Mouse (Mus musculus) erythroid progenitor cell, adult 5-6 weeks (primary cell): ENCODE data around the gene Slc16a5. TPM values are rescaled to one million over a fixed set of nuclear protein-coding genes. Genes with fewer than 3 reads are reported as not detected.
A peak's percentile ranks its signal among the peaks of the same experiment; 100 is the strongest.
"Not testable (repeated sequence)": the region's sequence is repeated elsewhere in the genome, so short reads cannot be mapped to it uniquely, and the experiment has no call there.

ENCODE experiments used
- ATAC-seq: replicated peaks from 2 replicates; pipeline ENCODE4 v1.8.0; 2016; ENCODE audit warnings: moderate number of reproducible peaks, mild to moderate bottlenecking, moderate TSS enrichment, inconsistent platforms; ENCODE audit not compliant: poor library complexity, low FRiP score, severe bottlenecking
- total RNA-seq, 2 experiments: library from RNA; stranded (forward) in 1 of 2; stranded (reverse) in 1 of 2; fragments of 150-400 nt in 1 of 2; fragments of 186-747, 209-891 nt in 1 of 2; gene quantifications; 2 replicates each; pipeline versions ENCODE4 v1.2.3 to v1.2.4; 2015 to 2017; ENCODE audit warnings: low replicate concordance in 2 of 2

Gene Slc16a5
- total RNA-seq, 2 experiments from 2014 or later, result not detected

DNA sequence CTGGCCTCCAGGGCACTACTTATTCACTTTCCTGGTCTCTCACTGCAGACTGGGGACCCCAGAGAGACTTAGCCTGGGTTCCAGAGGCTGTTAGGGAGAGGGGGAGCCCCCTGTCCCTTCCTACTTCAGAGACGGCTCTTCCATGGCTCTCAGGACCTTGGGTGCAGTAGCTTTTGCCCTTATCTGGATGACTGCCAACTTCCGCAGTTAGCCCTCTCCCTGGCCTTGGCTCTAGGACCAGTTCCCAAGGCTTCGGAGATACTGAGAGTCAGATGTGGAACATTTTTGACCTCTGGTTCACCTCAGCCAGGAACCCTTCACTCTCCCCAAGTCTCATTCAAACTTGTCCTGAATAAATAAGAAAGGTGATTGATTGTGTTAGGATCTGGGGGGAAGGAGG is 15.4 kb upstream of the Slc16a5 start:
- ATAC-seq, result no peak

DNA sequence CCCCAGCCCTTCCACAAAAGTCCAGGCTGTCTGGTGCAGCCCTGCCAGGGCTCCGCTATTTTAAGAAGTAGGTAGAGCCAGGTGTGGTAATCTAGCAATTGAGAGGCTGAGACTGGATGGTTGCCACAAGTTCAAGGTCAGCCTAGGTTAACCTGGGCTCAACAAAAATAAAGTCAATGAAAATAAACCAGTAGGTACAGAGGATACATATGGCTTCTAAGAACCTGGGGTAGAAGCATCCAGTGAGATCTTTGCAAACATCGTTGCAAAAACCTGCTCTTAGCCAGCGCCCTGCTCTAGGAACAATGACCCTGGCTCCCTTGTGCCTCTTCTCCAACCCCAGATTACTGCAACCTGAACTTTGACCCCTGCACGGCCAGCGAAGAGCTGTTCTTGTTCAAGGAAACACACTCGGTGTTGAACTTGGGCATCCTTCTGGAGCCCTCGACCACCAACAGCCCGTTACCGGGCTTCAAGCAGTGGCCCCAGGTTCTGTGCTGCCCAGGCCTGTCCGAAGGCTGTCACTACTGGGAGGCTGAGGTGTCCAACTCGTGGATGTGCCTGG is 14.9 kb upstream of the Slc16a5 start:
- ATAC-seq, result no peak

DNA sequence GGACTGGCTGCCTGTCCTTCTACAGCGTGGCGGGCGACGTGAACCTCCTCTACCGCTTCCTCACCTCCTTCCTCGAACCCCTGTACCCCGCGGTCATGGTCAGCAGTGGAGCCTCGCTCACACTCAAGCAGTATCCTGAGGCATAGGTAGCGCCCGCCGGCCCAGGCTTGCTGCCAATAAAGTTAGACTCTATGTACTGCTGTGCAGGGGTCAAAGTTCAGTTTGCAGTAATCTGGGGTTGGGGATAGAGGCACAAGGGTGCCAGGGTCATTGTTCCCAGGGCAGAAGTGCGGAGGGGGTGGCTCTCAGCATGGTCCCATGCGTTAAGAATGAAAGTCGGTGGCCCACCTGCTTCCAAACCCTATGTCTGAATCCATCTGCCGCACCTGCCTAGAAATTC is 14.2 kb upstream of the Slc16a5 start:
- ATAC-seq, result no peak

DNA sequence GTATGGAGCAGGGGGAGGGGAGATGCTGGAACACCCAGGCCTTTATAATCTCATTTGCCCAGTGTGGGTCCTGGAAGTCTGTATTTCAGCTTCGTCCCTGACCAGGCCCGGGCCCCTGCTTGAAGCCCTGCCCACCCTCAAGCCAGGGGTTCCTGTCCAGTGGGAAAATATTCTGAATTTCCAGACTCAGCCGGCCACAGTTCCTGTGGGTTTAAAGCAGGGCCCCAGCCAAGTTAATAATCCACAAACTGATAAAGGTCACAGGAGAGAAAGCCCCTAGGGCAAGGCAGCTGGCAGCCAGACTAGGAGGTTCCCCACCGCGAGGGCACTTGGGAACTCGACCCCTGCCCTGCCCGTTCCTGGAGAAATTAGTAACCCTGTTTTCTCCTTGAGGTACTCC is 13.3 kb upstream of the Slc16a5 start:
- no peak for ATAC-seq

DNA sequence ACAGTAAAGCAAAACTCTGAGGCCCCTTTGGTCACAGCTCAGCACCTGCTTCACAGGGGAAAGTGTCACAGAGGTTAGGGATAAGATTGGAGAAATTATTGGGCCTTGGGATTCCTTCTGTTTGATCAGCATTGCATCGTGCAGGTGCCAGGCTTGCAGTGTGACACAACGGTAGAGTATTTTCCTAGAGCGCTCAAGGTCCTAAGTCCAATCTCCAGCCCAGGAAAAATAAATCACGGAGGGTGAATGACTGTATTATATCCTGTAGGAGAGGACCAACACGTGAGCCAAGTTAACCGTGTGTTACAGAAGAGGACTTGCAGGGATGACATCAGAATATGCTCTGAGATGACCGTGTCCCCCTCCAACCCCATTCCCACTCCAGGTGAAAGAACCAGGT is 12.1 kb upstream of the Slc16a5 start:
- no peak for ATAC-seq

DNA sequence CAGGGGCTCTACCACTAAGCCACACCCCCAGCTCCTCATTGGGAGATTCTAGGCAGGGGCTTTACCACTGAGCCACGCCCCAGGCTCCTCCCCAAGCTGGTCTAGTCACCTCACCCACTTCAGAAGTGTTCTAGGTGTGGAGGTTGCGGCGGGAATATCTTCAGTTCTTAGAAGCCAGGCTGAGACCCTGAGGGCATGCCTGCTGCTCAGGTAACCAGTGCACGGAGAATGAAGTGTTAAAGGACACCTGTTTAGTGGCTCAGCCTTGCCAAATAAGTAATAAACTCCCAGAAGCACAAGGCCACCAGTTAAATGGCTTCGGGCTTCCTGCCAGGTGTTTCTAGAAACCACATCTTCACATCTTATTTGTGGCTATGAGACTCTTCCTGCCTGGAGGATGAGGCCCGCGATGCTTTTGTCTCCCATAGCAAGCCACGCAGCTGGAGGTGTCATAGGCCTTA is 10.5 kb upstream of the Slc16a5 start:
- no peak for ATAC-seq

DNA sequence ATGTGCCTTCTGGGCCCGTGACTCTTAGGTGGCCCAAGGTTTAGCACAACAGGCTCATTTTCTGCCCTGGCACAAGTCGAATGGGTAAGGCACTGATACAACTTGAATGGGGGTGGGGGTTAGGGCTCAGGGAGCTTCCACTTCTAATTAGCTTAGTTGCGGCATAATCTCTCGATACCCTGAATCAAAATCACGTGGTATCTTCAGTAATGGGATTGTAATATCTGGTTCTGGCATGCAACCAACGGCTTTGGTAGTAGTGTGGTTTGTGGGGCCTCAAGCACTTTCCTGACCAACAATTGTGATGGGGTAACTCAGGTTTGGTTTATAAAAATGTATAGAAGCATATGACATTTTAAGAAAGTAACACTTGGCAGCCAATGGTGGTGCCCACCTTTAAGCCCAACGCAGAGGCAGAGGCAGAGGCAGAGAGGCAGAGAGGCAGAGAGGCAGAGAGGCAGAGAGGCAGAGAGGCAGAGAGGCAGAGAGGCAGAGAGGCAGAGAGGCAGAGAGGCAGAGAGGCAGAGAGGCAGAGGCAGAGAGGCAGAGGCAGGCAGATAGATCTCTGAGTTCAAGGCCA is 9.9 kb upstream of the Slc16a5 start:
- no peak for ATAC-seq

DNA sequence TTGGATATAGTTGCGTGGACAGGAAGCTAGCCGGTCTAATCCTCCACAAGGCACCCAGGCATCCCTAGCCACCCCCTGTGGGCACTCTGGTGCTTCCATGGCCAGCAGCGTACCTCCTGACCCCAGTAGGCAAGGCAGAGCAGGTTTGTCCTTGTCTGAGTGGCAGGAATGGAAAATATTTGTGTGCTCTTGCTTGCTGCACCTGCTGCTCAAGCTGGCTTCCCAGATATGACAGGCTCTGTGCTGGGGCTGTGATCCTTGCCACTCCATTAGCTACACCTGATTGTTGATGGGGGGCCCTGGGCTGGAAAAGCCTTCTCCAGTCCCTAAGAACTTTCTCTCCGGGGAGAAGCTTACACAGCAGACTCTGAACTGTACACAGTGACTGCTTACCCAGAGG is 9.0 kb upstream of the Slc16a5 start:
- ATAC-seq, result no peak

DNA sequence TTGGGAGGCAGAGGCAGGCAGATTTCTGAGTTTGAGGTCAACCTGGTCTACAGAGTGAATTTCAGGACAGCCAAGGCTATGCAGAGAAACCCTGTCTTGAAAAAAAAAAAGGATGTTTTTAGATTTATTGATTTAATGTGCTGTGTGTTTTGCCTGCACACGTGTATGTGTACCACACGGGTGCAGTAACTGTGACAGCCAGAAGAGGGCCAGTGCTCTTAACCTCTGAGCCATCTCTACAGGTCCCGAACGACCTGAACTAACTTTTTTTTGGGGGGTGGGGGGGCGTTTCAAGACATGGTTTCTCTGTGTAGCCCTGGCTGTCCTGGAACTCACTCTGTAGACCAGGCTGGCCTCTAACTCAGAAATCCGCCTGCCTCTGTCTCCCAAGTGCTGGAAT is 7.5 kb upstream of the Slc16a5 start:
- not testable (repeated sequence) for ATAC-seq

DNA sequence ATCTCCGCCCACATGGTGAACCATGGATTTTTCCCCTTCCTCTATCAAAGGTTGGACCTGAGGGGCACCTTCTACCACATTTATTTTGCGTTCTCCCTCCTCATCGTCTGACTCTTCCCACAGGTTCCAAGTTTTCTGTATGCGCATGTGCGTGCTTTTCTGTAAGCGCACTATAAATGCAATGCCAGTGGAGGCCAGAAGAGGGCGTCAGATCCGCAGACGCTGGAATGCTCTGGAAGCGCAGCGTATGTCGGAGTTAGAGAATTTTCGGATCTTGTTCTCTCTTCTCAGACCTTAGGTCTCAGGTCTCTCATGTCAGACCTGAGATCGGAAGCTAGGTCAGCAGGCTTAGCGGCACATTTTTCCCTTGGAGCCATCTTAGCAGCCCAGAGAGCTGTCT is 6.7 kb upstream of the Slc16a5 start:
- ATAC-seq, result no peak

DNA sequence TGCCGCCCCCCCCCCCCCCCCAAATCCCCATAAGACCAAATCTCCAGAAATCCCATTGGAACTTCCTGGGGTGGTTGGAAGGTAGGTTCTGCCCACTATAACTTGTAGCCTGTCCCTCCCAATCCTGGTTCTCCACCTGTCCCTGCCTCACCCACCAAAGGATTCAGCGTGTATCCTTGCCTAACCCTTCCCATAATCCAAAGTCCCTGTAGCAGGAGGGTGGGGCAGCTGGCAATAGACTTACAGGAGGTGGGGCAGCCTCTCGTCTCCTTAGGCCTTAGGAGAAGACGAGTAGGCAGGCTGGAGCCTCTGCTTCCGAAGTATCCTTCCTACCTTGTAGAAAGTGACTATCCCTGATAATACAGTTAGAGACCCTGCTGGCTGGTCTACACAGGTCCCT is 6.1 kb upstream of the Slc16a5 start:
- no peak for ATAC-seq

DNA sequence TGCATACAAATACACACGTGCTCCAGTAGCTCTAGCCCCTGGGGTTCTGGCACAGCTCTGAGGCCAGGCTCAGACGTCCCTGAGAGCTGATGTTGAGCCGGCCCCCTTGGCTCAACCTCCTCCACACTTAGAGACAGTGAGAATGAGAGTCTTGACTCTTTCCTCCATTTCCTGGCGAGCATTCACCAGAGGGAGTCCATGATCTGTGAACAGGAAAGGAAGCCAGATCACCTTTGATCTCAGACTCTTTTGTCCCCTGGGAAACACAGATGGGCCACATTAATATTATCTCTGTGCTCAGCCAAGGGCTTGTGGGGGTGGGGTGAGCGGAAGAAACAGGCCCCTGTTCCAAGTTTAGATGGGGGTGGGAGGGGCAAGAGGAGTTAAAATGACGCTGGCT is 4.9 kb upstream of the Slc16a5 start:
- no peak for ATAC-seq

DNA sequence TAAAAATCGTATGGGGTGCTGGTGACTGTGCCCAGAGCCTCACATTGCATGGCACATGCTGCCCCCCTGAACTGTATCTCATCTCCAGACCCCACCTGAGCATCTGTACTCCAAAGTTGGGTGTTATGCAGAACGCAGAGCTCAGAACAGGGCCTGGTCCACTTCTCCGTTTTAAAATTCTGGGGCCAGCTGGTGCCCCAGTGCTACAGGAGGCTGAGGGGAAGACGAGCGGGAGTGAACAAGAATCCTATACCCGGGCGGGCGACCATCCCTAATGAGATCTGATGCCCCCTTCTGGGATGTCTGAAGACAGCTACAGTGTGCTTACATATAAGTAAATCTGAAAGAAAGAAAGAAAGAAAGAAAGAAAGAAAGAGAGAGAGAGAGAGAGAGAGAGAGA is 1.3 kb upstream of the Slc16a5 start:
- no peak for ATAC-seq

DNA sequence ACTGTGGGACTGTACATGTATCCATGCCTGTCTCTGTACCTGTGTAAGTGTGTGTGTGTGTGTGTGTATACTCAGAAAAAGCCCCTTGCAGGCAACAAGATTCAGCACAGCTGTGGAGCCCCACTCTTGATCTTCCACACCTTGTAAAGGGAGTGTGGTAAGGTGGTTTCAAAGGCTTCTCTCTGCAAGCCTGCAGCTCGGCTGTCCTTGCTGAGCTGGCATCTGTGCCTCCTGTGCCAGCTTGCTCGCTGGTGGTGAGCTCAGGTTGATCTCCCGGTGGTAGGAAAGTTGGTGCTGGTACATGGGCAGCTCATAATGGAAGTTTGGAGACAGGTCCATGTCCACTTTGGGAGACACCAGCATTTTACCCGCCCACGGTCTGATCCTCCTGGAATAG is 430 bp upstream of the Slc16a5 start:
- no peak for ATAC-seq

DNA sequence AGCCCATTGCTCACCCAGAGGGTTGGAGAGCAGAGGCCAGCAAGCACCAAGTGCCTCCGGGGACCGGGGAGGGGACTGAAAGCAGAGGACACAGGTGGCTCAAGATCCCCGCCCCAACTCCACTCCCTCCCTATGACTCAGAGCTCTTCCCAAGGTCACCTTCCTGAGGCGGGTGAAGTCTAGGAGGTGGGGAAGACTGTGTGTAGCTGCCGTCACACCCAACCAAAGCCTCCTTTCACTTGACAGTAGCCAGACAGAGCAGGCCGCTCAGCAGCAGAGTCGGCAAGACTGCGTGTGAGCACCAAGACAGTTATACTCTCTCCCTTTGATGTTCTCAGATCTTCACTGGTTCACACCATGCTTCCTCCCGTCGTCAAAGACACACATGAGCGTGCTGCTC is 1.1 kb downstream of the Slc16a5 start:
- ATAC-seq, result no peak

DNA sequence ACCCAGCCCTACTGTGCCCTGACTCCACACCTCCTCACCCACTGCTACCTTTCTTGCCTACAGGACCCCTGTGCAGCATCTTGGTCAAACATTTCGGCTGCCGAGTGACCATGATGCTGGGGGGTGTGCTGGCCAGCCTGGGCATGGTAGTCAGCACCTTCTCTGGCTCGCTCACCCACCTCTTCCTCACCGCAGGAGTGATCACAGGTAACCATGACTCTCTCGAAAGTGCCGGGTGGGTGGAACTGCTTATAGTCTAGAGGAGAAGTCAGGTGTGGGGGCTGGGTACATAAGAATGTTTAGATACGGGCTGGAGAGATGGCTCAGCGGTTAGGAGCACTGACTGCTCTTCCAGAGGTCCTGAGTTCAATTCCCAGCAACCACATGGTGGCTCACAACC is 2.6 kb downstream of the Slc16a5 start:
- no peak for ATAC-seq

DNA sequence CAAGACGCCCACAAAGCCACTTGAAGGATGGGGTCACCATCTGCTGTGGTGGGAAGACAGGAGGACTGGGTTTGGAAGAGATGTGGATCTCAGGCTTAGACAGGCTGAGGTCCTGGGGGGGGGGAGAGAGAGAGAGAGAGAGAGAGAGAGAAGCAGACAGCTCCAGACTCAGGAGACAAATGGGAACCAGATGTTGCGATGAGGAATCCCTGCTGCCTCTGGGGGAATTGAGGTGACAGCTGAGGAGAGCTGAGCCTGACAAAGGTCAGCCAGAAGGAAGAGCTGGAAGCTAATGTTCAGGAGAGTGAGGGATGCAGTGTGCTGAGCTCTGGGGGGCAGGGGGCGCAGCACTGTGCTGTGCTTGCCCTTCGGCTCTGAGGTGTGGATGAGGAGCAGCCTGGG is 4.9 kb downstream of the Slc16a5 start:
- no peak for ATAC-seq

DNA sequence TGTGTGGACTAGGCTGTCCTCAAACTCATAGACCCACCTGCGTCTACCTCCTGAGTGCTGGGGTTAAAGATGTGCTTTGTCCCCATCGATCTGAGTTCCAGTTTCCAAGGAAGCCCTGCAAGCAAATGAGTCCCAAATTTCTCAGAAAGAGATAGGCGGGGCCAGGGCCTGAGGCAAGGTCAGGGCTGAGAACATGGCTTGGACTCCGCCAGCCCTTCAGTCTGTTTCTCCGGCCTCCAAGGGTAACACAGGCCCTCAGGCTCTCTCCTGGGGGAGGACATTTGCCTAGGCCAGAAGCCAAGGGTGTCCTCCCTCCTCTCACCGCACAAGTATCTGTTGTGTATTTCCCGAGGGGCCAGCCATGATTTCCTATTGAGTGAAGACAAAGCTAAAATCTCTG is 9.9 kb downstream of the Slc16a5 start:
- no peak for ATAC-seq

DNA sequence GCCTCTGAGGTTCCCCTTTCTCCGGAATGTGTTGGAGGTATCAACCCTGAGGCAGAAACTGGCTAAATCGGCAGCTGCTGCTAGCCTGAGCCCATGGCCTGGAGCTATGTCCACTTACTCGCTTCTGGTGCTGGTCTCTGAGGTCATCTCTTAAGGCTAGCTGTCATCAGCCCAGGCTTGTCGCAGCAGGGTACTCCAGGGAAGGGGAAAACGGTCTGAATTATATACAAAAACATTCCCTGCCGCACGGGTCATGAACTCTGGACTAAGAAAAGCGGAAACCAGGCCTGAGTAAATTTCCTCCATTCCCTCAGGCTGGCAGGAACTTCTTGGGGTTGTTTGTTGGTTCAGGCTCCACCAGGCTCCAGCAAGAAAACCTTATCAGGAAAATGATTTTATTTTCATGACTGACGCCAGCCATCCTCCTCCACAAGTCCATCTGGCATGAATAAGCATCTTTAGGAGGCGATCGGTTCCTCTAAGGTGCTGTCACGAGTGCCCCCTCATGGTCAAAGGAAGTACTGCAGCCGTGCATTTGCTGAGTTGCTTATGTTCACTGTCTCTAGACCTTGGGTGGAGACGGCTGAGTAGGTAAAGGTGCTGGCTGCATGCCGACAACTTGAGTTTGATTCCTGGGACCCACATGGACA is 11.5 kb downstream of the Slc16a5 start:
- ATAC-seq, result peak; percentile 70

DNA sequence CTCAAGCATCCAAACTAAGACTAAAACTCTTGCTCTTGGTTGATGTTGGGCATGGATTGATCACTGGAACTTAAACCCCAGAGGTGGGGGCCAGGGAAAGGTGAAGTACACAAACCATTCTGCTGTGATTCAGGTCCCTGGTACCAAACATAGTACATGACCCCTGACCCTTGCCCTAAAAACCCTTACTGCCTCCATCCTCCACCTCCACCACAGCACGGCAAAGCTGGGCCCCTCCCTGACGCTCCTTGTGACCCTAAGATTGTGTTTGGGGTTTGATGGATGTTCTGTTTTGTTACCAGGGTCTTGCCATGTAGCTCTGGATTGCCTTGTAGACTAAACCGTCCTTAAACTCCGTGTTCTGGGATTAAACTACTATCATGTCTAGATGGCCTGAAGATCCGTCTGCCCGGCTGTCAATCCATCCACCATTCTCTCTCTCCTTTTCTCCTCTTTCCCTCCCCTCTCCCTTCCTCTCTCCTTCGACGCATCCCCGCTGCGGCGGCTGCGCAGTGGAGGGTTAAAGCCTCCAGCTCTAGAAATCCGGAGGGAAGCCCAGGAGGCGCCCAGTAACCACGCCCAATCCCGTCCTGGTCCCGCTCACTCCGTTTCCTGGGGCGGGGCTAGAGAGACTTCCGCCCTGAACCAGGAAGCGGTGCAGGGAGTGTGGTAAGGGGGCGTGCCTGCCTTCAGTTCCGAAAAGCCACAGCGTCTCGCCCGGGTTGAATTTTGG is 12.9 kb downstream of the Slc16a5 start, which contains the start of gene Armc7:
TSS of gene Armc7 (plus strand) at position 643 of the 733 bp plus-strand sequence.
- ATAC-seq, result peak; percentile 91

DNA sequence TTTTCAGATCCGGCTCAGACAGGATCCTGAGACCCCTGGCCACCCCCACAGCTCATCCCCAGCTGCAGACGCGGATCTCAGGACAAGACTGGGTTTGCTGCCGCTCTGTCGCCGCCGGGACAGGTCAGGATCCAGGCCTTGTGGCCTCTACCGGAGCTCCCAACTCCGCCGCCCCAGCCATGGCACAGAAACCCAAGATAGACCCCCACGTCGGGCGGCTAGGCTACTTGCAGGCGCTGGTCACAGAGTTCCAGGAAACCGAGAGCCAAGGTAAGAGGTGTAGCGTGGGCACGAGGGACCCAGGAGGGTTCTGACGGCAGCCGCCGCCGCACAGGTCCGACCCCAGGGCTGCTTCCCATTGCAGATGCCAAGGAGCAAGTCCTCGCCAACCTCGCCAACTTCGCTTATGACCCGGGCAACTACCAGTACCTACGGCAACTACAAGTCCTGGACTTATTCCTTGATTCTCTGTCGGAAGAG is 13.5 kb downstream of the Slc16a5 start:
- peak; percentile 47 for ATAC-seq
